Mouse (Mus musculus): ENCODE results near the gene Klk1b4.
"Not testable (repeated sequence)": the region's sequence is repeated elsewhere in the genome, so short reads cannot be mapped to it uniquely, and the experiment has no call there.

Gene Klk1b4

GRCm38 (mm10) chr7:44207135-44207534, at the start of gene Klk1b4:
Gene Klk1b4 (plus strand): TSS chr7:44207435.
- DNase-seq (ENCODE audit: low read depth): not testable (repeated sequence)

GRCm38 (mm10) chr7:44179299-44180045, 27.8 kb upstream of the Klk1b4 start:
- no peak for DNase-seq (ENCODE audit: low read depth)

- DNase-seq (ENCODE audit: low read depth): not testable (repeated sequence)
These were observed 20.7 kb upstream of the Klk1b4 start for GRCm38 (mm10) chr7:44186516-44186915.

- DNase-seq (ENCODE audit: low read depth): not testable (repeated sequence)
These were observed 19.3 kb upstream of the Klk1b4 start, which contains the start of gene Klk1b24 for GRCm38 (mm10) chr7:44187936-44188335. Gene Klk1b24 (plus strand): TSS chr7:44188236.

- not testable (repeated sequence) for DNase-seq (ENCODE audit: low read depth)
These were observed 13.8 kb upstream of the Klk1b4 start for GRCm38 (mm10) chr7:44193466-44193865.

- DNase-seq (ENCODE audit: low read depth): no peak
These were observed 9.3 kb upstream of the Klk1b4 start, which contains the start of gene Klk1b3 for GRCm38 (mm10) chr7:44197891-44198290. Gene Klk1b3 (plus strand): TSS chr7:44198191.

GRCm38 (mm10) chr7:44208307-44208706, 1.1 kb downstream of the Klk1b4 start:
- no peak for DNase-seq (ENCODE audit: low read depth)

GRCm38 (mm10) chr7:44215645-44216044, 8.4 kb downstream of the Klk1b4 start, which contains the start of gene Klk1b5:
Gene Klk1b5 (plus strand): TSS chr7:44215945.
- DNase-seq (ENCODE audit: low read depth): no peak

DNA sequence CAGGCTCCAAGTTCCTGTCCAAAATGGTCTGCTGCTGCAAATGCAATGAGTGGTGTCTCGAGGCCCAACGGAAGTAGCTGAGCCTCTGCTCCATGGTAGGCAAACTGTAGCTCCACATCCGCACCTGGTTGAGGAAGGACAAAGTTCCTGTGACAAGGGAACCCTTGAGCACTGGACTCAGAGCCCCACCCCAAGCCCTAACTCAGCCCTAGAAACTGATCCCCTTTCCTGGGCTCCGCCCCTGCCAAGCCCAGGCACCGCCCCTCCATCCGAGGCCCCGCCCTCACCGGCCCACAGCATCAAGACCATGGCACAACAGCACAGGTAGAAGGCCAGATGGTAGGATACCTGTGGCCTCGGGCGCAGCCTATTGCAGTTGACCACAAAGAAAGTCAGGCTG, 14.4 kb downstream of the Klk1b4 start:
- DNase-seq (ENCODE audit: low read depth): not testable (repeated sequence)

GRCm38 (mm10) chr7:44222335-44222734, 15.1 kb downstream of the Klk1b4 start:
- not testable (repeated sequence) for DNase-seq (ENCODE audit: low read depth)

DNA sequence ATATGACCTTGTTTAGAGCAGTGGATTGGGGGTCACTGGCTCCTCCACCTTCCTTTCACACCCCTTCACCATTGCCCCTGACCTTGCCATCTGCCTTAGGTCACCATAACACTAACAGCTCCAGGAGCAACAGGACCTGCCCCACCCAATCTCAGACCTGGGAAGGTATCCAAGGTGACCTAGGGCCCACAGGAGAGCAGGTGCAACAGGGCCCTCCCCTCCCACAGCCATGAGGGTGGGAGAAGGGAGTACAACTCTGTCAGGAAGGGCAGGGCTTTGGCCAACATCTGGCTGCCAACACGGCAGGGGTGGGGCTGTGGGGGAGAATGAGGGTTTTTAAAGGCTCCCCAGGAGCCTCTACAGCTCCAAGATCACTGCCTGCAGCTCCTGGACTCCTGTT, 17.8 kb downstream of the Klk1b4 start, which contains the start of gene Klk1:
TSS of gene Klk1 (plus strand) at position 285 of the 400 bp plus-strand sequence.
- DNase-seq (ENCODE audit: low read depth): no peak

- no peak for DNase-seq (ENCODE audit: low read depth)
These were observed 28.7 kb downstream of the Klk1b4 start, which contains the start of gene Gm36864 for GRCm38 (mm10) chr7:44235909-44236308. Gene Gm36864 (plus strand): TSS chr7:44236177.

DNA sequence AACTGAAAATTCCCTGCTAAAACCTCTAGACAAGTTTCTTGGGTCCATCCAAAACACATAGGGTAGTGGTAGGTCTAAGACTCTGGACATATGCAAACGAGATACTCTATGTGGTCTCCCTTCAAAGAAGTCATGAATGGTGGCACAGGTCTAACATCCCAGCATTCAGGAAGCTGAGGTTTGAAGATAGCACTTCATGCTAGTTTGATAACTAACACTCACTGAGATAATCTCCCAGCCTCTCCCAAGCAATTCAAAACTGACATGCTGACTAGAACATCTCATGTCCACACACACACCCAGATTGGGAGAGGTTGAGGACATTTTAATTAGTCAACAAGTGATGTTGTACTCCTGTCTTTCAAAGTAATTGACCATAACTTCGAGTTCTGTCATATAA, 32.7 kb downstream of the Klk1b4 start:
- DNase-seq (ENCODE audit: low read depth): no peak

GRCm38 (mm10) chr7:44240712-44241111, 33.5 kb downstream of the Klk1b4 start:
- DNase-seq (ENCODE audit: low read depth): no peak

DNA sequence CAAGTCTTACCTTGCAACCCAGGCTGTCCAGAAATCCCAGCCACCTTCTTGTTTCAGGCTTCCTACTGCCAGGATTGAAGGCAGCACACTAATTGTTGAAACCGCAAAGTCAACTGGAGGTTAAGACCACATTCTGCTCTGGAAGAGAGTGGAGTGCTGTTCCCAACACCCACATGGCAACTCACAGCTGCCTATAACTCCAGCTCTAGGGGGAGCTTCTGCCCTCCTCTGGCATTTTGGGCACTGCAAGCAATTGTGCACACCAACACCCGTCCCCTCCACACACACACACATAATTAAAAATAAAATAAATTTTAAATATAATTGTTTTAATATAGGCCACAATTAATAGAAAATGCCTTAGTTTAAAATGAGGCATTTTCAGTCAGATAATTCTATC, 33.9 kb downstream of the Klk1b4 start:
- no peak for DNase-seq (ENCODE audit: low read depth)

DNA sequence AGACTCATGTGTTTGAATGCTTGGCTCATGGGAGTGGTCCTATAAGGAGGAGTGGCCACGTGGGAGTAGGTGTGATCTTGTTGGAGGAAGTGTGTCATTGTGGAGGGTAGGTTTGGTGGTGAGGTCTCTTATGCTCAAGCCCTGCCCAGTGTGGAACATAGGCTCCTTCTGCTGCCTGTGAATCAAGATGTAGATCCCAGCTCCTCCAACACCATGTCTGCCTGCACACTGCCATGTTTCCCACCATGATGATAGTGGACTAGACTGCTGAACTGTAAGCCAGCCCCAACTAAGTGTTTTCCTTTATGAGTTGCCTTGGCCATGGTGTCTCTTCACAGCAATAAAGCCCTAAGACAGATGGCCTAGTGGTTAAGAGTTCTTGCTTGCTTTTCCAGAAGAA, 36.8 kb downstream of the Klk1b4 start:
- DNase-seq (ENCODE audit: low read depth): no peak

GRCm38 (mm10) chr7:44246055-44246983, 39.1 kb downstream of the Klk1b4 start, which contains the start of the genes 1700028J19Rik and 2410002F23Rik:
Gene 1700028J19Rik (minus strand): TSS chr7:44246695.
Gene 2410002F23Rik (plus strand): TSS chr7:44246722.
- DNase-seq (ENCODE audit: low read depth): peak; percentile 96

DNA sequence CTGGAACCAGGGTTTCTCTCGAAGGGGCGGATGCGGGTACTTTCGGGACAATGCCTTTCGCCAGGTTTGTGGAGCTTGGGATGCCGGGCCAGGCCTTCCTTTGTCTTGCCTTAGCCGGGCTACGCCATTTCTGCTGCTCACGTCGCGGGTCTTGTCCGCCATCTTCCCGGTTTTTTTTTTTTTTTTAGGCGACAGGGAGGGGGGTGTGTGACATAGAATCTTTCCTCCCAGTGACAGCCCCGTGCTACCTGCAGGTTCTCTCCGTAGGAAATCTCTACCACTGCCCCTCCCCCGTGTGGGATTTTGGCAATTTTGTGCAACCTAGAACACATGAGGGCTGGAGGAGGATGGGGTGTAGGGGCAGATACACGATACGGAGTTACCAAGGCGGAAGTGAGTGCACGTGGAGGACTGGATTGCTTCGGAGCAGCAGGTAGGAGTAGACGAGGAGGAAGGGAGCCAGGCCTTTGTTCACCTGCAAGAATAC, 39.8 kb downstream of the Klk1b4 start:
- DNase-seq (ENCODE audit: low read depth): peak; percentile 81

GRCm38 (mm10) chr7:44247971-44248370, 40.7 kb downstream of the Klk1b4 start:
- no peak for DNase-seq (ENCODE audit: low read depth)

- DNase-seq (ENCODE audit: low read depth): no peak
These were observed 42.0 kb downstream of the Klk1b4 start for GRCm38 (mm10) chr7:44249248-44249647.

DNA sequence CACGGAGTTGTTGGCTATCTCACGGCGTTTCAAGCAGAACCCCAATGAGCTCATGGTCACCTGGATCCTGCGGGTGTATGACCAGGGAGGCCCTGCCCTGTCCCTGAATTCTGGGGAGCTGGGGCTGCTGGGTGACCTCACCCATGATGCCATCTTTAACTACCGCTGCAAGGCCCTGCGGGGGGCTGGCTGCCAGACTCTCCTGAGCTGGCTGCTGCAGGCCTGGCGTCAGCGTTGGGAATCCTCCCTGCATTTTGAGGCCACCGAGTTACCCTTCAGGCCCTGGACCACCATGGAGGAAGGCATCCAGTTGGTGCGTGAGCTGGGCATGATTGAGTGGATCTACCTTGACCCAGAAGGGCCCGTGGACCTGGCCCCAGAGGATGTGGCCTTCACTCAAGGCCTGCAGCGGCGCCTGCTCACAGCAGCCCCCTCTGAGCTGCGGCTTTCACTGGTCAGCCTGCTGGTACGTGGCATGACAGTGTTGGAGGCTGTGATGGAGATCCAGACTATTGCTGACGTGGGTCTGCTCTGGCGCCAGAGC, 43.6 kb downstream of the Klk1b4 start:
- DNase-seq (ENCODE audit: low read depth): not testable (repeated sequence)

All from induced T-regulatory cell, adult 2 months (primary cell).